Mouse (Mus musculus): ENCODE results near the gene Adgre1.
"Not testable (repeated sequence)": the region's sequence is repeated elsewhere in the genome, so short reads cannot be mapped to it uniquely, and the experiment has no call there.

The Adgre1 gene

GRCm38 (mm10) chr17:57358441-57358840, at the start of gene Adgre1:
Gene Adgre1, plus strand, starts transcription at chr17:57358691.
- DNase-seq (ENCODE audit: extremely low read depth, insufficient read length, low spot score): no peak

GRCm38 (mm10) chr17:57311801-57312200, 46.7 kb upstream of the Adgre1 start:
- DNase-seq (ENCODE audit: extremely low read depth, insufficient read length, low spot score): no peak

GRCm38 (mm10) chr17:57327615-57328014, 30.9 kb upstream of the Adgre1 start:
- DNase-seq (ENCODE audit: extremely low read depth, insufficient read length, low spot score): no peak

- DNase-seq (ENCODE audit: extremely low read depth, insufficient read length, low spot score): no peak
Measured at GRCm38 (mm10) chr17:57328944-57329343, 29.5 kb upstream of the Adgre1 start.

- no peak for DNase-seq (ENCODE audit: extremely low read depth, insufficient read length, low spot score)
Measured at GRCm38 (mm10) chr17:57330993-57331392, 27.5 kb upstream of the Adgre1 start.

GRCm38 (mm10) chr17:57332241-57332640, 26.2 kb upstream of the Adgre1 start:
- no peak for DNase-seq (ENCODE audit: extremely low read depth, insufficient read length, low spot score)

- DNase-seq (ENCODE audit: extremely low read depth, insufficient read length, low spot score): no peak
Measured at GRCm38 (mm10) chr17:57334001-57334760, 24.3 kb upstream of the Adgre1 start.

- peak; percentile 80 for DNase-seq (ENCODE audit: extremely low read depth, insufficient read length, low spot score)
Measured at GRCm38 (mm10) chr17:57334761-57335150, 23.7 kb upstream of the Adgre1 start.

- not testable (repeated sequence) for DNase-seq (ENCODE audit: extremely low read depth, insufficient read length, low spot score)
Measured at GRCm38 (mm10) chr17:57335194-57335593, 23.3 kb upstream of the Adgre1 start.

- peak; percentile 66 for DNase-seq (ENCODE audit: extremely low read depth, insufficient read length, low spot score)
Measured at GRCm38 (mm10) chr17:57335673-57336303, 22.7 kb upstream of the Adgre1 start.

- no peak for DNase-seq (ENCODE audit: extremely low read depth, insufficient read length, low spot score)
Measured at GRCm38 (mm10) chr17:57337996-57338395, 20.5 kb upstream of the Adgre1 start.

GRCm38 (mm10) chr17:57339298-57339697, 19.2 kb upstream of the Adgre1 start:
- no peak for DNase-seq (ENCODE audit: extremely low read depth, insufficient read length, low spot score)

- no peak for DNase-seq (ENCODE audit: extremely low read depth, insufficient read length, low spot score)
Measured at GRCm38 (mm10) chr17:57341568-57341967, 16.9 kb upstream of the Adgre1 start.

GRCm38 (mm10) chr17:57344029-57344707, 14.3 kb upstream of the Adgre1 start:
- DNase-seq (ENCODE audit: extremely low read depth, insufficient read length, low spot score): no peak

- DNase-seq (ENCODE audit: extremely low read depth, insufficient read length, low spot score): no peak
Measured at GRCm38 (mm10) chr17:57347017-57347416, 11.5 kb upstream of the Adgre1 start.

GRCm38 (mm10) chr17:57347781-57348180, 10.7 kb upstream of the Adgre1 start:
- DNase-seq (ENCODE audit: extremely low read depth, insufficient read length, low spot score): no peak

- no peak for DNase-seq (ENCODE audit: extremely low read depth, insufficient read length, low spot score)
Measured at GRCm38 (mm10) chr17:57349067-57349466, 9.4 kb upstream of the Adgre1 start.

GRCm38 (mm10) chr17:57350212-57350611, 8.3 kb upstream of the Adgre1 start:
- DNase-seq (ENCODE audit: extremely low read depth, insufficient read length, low spot score): no peak

- no peak for DNase-seq (ENCODE audit: extremely low read depth, insufficient read length, low spot score)
Measured at GRCm38 (mm10) chr17:57351107-57351506, 7.4 kb upstream of the Adgre1 start.

- DNase-seq (ENCODE audit: extremely low read depth, insufficient read length, low spot score): no peak
Measured at GRCm38 (mm10) chr17:57359485-57360241, 1.2 kb downstream of the Adgre1 start.

All from 3134 (cell line).